Mouse (Mus musculus) neural tube, embryonic 10.5 days (tissue): ENCODE measurements at regions not wholly inside any gene's neighbourhood (a gene's known extent, or its start where the extent isn't known, plus 50 kb on each side); places are given as distances from the start of the nearest gene placed in this dataset.

Source experiments
- DNase-seq: peaks from one replicate; pipeline ENCODE4 v3.0.0-alpha.2; 2017; ENCODE audit warnings: low spot score; ENCODE audit errors: extremely low spot score

DNA sequence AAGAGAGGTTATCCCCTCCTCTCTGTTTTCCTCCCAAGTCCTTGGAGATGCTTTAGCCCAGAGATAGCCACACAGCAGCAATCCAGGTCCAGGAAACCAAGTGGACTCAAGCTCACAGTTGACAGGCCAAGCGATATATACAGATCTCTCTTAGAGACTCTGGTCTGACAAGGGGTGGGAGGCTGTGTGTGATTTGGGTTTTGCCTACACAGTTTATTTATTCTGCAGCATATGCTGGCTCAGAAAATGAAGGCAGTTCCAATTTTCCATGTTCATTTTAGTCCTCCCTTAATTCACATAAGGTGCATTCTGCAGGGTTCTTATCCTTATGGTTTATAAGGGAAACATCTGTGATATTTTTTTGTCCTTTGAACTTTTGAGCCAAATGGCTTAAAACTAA lies 595.0 kb upstream of the Apob start:
- no peak for DNase-seq

DNA sequence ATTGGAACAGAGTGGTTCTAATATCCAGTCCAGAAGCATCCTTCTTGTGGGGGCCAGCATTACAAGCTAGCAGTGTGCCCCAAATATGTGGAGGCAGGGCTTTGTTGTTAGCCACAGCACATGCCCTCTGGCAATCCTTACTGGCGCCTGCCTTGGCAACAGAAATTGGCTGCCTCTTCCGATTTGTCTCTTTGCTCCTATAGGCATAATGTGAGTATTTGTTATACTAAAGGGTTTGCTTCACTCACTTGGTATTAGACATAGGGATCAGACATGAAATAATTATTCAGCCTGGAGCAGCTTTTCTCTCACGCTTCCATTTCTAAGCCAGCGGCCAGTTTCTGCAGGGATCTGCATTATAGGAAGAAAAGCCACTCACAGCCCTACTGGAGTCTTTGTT lies 573.6 kb upstream of the Apob start:
- no peak for DNase-seq

GRCm38 (mm10) chr12:7411810-7412209 lies 565.6 kb upstream of the Apob start:
- no peak for DNase-seq

DNA sequence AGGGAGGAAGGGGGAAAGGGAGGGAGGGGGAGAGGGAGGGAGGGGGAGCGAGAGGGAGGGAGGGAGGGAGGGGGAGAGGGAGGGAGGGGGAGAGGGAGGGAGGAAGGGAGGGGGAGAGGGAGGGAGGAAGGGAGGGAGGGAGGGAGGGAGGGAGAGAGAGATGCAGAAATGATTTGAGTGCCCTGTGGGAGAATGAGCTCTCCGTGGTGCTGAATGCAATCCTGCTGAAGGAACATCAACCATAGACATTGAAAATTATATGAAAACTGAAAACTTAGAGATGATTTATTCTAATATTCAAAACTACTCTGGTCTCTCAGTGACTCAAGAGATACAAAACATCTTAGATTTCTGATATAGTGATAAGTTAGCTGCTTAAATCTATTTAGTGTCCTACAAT lies 557.2 kb upstream of the Apob start:
- DNase-seq: no peak

DNA sequence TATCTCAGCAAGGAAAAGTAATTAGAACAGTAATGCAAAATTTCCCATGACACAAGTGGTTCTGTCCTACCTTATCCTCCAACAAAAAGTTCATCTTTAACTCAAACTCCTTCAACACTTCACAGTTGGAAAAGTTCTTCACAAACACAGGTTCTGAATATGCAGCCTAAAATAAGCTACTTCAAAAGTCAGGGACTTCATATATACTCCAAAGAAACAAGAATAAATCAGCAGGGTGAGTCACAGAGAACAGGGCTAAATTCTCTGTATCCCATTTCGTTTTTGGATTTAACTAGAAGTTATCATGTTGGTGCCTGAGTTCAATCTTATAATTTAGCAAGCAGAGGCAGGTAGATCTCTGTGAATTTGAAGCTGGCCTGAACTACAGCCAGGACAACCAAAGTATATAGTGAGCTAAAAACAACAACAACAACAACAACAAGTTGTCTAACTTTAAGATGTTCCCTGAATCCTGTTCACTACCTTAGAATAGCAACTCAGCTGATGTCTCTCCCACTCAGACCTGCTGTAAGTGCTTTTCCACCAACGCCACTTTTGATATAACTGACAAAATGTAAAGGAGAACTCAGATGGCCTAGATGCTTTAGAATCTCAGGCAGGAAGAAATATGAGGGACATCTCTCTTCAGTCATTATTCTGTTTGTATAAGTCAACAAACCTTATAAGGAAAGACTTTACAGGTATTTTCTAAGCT lies 555.5 kb upstream of the Apob start:
- DNase-seq: no peak

- DNase-seq: no peak
Measured at GRCm38 (mm10) chr12:7430981-7431380, 546.5 kb upstream of the Apob start.

DNA sequence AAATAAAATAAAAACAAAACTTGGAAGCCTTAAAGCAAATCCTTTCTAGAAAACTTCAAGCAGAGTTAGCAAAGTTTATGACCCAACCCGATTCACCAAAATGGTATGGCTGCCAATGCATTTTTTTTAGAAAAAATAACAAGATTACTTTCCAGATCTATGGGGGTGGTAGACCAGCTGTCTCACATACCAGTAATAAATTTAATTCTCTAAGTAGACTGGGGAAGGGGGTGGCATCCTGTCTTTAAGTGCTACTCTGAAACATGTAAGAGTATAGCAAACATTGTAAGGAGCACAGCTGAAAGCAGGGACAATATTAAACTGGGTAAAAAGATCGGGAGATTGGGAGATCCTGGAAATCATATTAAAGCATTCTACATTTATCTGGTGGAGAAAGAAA lies 532.2 kb upstream of the Apob start:
- no peak for DNase-seq

DNA sequence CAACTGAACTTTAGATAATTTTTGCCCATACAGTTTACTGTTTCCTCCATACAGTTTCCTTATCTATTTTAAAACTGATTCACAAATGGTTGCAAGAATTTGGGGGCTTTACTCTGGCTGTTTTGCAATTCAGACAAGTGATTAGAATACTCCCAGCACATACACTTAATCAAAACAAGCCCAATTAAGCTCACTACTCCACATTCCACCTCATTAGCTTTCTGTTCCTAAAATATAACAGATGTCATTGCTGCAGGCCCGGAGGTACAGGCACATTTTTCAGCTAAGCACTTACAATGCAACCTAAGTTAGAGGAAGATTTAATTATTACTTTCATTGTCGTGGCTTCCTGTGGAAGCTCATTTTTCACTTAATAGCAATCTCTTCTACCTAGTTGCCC lies 526.9 kb upstream of the Apob start:
- no peak for DNase-seq

GRCm38 (mm10) chr12:7457036-7457435 lies 520.4 kb upstream of the Apob start:
- no peak for DNase-seq

DNA sequence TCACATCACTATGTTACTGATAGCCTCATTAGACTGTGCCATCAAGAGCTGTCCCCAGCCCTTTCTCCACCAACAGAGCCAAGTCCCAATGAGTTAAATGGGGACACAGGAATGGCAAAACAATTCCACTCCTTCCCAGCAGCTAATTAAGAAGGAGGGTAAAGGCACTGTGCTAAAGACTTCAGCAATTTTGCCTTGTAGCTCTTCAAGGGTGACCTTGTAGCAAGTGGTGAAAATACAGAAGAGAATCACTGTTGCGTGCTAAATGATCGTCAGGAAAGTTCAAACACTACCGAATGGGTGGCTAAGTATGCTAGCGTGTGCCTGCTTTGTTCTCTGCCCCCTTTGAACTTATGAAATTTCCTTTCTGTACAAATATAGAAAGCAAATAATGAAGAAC lies 519.9 kb upstream of the Apob start:
- DNase-seq: no peak

GRCm38 (mm10) chr12:7464947-7465346 lies 512.5 kb upstream of the Apob start:
- no peak for DNase-seq

- DNase-seq: no peak
Measured at GRCm38 (mm10) chr12:7512579-7513248, 464.7 kb upstream of the Apob start.

- DNase-seq: no peak
Measured at GRCm38 (mm10) chr12:7537389-7537788, 440.1 kb upstream of the Apob start.

DNA sequence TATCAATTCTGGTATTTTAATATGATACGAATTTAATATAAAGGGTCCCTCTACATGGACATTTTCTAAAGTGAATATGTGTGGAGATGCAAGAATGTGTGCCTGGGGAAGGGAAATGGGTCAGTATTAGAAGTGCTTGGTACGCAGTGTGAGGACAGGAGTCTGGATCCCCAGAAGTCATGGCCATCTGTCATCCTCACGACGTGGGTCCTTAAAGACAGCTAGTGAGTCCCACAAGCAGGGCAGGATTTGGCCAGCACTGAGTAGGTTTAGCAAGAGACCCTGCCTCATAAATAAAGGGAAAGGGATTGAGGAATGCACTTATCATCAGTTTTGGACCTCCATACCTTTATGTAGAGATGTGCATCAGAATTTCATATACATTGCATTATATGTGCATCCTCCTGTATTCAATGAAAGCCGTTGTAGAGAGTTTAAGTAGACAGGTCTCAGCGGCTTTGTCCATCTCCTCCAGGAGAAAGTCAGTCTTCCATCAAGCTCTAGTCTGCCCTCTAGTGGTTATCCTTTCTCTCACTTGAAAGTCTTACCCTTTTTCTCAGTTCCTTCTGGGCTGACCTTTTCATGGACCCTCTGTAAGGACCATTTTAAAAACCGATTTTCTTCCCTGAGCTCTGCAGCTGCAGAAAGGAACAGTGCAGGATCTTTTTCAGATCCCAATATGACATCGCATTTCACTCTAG lies 434.0 kb upstream of the Apob start:
- DNase-seq: no peak

GRCm38 (mm10) chr12:7548759-7549158 lies 428.7 kb upstream of the Apob start:
- DNase-seq: no peak

DNA sequence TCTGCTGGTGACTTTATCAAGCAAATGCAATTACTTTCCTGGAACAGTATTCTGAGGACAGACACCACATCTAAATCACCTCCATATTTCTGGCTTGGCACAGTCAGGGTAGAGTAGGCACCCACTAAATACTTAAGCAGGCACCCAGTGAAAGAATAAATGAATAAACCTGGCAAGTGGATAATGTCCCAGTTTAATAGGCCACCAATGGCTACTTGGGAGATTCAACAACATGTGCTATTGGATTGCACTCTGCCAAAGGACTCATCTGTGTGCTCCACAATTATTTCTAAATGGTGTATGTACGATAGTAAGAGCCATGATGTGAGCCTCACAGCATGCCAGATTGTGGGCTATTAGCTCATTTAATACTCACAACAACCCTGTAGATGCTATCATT lies 417.2 kb upstream of the Apob start:
- DNase-seq: no peak

DNA sequence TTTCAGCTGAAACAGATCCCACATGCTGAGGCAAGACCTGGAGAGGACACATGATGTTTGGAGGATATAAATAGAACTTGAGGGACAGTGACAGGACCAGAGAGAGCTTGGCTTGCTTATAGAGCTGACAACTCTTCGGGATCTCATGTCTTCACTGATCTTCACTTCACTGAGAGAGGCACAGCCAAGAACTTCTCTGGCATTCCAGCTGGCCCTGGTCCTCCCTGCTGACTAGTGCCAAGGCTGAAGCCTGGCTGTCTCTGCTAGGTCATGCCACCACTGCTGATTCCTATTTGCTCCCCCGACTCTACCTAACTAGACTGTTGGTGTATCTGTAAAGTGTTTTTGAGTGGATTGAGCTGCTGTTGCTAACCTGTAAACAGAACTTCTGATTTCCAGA lies 401.4 kb upstream of the Apob start:
- no peak for DNase-seq

GRCm38 (mm10) chr12:7587501-7587900 lies 389.9 kb upstream of the Apob start:
- DNase-seq: no peak

DNA sequence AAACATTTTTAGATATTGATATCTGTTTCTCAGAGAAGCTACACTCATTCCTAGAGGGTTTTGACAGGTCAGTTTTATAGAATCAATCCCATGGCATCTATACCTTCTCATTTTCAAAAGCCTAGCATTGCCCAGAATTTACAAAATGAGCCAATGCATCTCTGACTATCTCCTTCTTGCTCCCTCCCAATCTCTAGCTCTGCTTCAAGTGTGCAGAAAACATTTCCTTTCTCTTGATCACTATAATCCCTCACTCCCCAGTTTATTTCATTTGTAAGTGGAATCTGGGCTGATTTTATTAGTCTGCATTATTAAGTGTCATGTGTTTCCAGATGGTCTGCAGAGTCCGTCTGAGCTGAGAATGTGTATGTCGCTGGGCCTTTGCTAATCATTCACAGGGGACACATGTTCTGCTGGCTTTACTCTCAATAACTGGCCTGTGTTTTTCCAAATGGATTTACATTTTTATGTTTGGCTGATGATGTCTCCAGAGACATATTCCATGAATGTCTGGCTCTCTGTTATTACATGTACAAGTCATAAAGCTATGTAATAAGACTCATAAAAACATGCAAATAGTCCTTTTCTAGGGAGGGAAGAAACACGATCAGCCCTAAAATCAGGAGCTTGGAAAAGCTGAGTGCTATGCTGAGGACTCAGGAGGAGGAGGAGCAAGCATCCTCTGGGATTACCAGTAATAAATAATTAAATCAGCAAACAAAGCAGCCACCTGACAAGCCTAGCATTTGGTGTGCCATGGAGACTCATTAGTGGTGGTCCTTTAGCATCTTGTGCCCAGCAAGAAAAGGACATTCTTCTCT lies 366.0 kb upstream of the Apob start:
- no peak for DNase-seq

GRCm38 (mm10) chr12:7636417-7637175 lies 340.9 kb upstream of the Apob start:
- no peak for DNase-seq

- no peak for DNase-seq
Measured at GRCm38 (mm10) chr12:7637629-7638028, 339.8 kb upstream of the Apob start.
